Mouse (Mus musculus): ENCODE results near the gene Hist1h2ab.

GRCm38 (mm10) chr13:23737091-23737490, 13.8 kb upstream of the Hist1h2ab start:
- TF ChIP-seq POLR2A (IDR thresholded peaks at IDR 0.05; ENCODE audit: insufficient read depth, low read length): no peak
- no peak for TF ChIP-seq CTCF (IDR thresholded peaks at IDR 0.05; ENCODE audit: low read depth, low read length)

All from ES-Bruce4 (cell line).